Mouse (Mus musculus) lung, embryonic 16.5 days (tissue): ENCODE results near the gene Atp5e. TPM values are rescaled to one million over a fixed set of nuclear protein-coding genes. Genes with fewer than 3 reads are reported as not detected.

Source experiments
- polyA plus RNA-seq: library from polyadenylated mRNA; unstranded; fragments of >200 nt; fragmentation: Nextera tagmentation; extraction: Ambion mirVana; gene quantifications from 2 replicates; pipeline ENCODE4 v1.2.1, GENCODE M21; 2015

Gene Atp5e
- polyA plus RNA-seq, 1 experiment from 2014 or later: 878 TPM

Other genes with a start within 250 kb of the Atp5e start
- 1,083 and 1,573 TPM in 2 replicates for gene Gnas, start 179.8 kb downstream of the Atp5e start, polyA plus RNA-seq
- 16.9 and 55.8 TPM in 2 replicates for gene Gm20721, start 117.4 kb downstream of the Atp5e start, polyA plus RNA-seq
- 136 and 140 TPM in 2 replicates for gene Nelfcd, start 48.3 kb downstream of the Atp5e start, polyA plus RNA-seq
- 228 and 249 TPM in 2 replicates for gene Ctsz, start 25.1 kb downstream of the Atp5e start, polyA plus RNA-seq
- gene Tubb1, start 13.4 kb downstream of the Atp5e start, polyA plus RNA-seq: 5.6 and 6.7 TPM in 2 replicates
- gene Prelid3b, start 9.0 kb upstream of the Atp5e start, polyA plus RNA-seq: 116 and 117 TPM in 2 replicates
- gene Zfp831, start 179.4 kb upstream of the Atp5e start, polyA plus RNA-seq: not detected in 2 replicates